Mouse (Mus musculus): ENCODE measurements around the gene Mdk. TPM values are rescaled to one million over a fixed set of nuclear protein-coding genes. Genes with fewer than 3 reads are reported as not detected.

Mdk gene
- polyA plus RNA-seq, 1 experiment from 2014 or later, result 1,694 TPM

Small RNAs within 50 kb of the gene (microRNA-seq; reads per million reads assigned to microRNA genes)
- not detected for gene Mir6999

Other genes starting within 250 kb of the Mdk start
- 20.5 and 22.3 TPM in 2 replicates for gene Atg13, start 221.7 kb downstream of the Mdk start, polyA plus RNA-seq (2016; fragmentation: Nextera tagmentation; extraction: Ambion mirVana)
- gene Harbi1, start 221.4 kb downstream of the Mdk start, polyA plus RNA-seq (2016; fragmentation: Nextera tagmentation; extraction: Ambion mirVana), result 12.9 and 17.4 TPM in 2 replicates
- 16.1 and 17.4 TPM in 2 replicates for gene Ambra1, start 202.2 kb downstream of the Mdk start, polyA plus RNA-seq (2016; fragmentation: Nextera tagmentation; extraction: Ambion mirVana)
- 0.16 and 0.57 TPM in 2 replicates for gene Chrm4, start 5.0 kb downstream of the Mdk start, polyA plus RNA-seq (2016; fragmentation: Nextera tagmentation; extraction: Ambion mirVana)
- gene Gm9821, start 13.4 kb upstream of the Mdk start, polyA plus RNA-seq (2016; fragmentation: Nextera tagmentation; extraction: Ambion mirVana), result 1.9 and 3.0 TPM in 2 replicates
- 58.4 and 61.0 TPM in 2 replicates for gene Dgkz, start 43.6 kb upstream of the Mdk start, polyA plus RNA-seq (2016; fragmentation: Nextera tagmentation; extraction: Ambion mirVana)
- gene Creb3l1, start 92.2 kb upstream of the Mdk start, polyA plus RNA-seq (2016; fragmentation: Nextera tagmentation; extraction: Ambion mirVana), result 7.2 and 8.6 TPM in 2 replicates
- 20.6 and 30.3 TPM in 2 replicates for gene Phf21a, start 160.8 kb upstream of the Mdk start, polyA plus RNA-seq (2016; fragmentation: Nextera tagmentation; extraction: Ambion mirVana)

All from heart, embryonic 10.5 days (tissue).